Mouse (Mus musculus): ENCODE measurements at regions not wholly inside any gene's neighbourhood (a gene's known extent, or its start where the extent isn't known, plus 50 kb on each side); places are given as distances from the start of the nearest gene placed in this dataset.

- no peak for TF ChIP-seq CTCF (IDR thresholded peaks at IDR 0.05; ENCODE audit: insufficient read depth, low read length)
- no peak for TF ChIP-seq POLR2A (IDR thresholded peaks at IDR 0.05; ENCODE audit: borderline replicate concordance, extremely low read depth, low read depth, low read length)
These were observed 121.9 kb downstream of the Cbln1 start for GRCm38 (mm10) chr8:87350471-87350870.

Measured in lung, adult 2 months (tissue).